Mouse (Mus musculus): ENCODE measurements around the gene Rab10. TPM values are rescaled to one million over a fixed set of nuclear protein-coding genes. Genes with fewer than 3 reads are reported as not detected.

Gene Rab10
- polyA plus RNA-seq, 1 experiment from 2014 or later: 79.8 TPM

- no peak overlapping the region; a peak in 1 of 4 replicates for H3K4me3 ChIP-seq (ENCODE audit: control insufficient read depth in 1 of 2, insufficient read depth in 1 of 2, low read depth in 1 of 2, low read length in 2 of 2)
- 95% methylated on average over 12 of the region's 12 CpGs for WGBS
- ATAC-seq (ENCODE audit: insufficient number of reproducible peaks, insufficient read depth, low FRiP score, low read depth): no peak
- 0 out of 4 replicates have a peak, but pooled peaks cover 0 to 4% of the 10 kb centered on the region in 2 experiments for H3K4me1 ChIP-seq (ENCODE audit: control insufficient read depth in 2 of 2, insufficient read depth in 2 of 2, low read length in 2 of 2)
- 0 out of 2 replicates have a peak, but pooled peaks cover 14% of the 10 kb centered on the region for H3K9me3 ChIP-seq (ENCODE audit: control insufficient read depth, low read length)
- no peak overlapping the region for H3K27ac ChIP-seq (replicated peaks in 1 of 2; ENCODE audit: control insufficient read depth in 1 of 2, insufficient read depth in 1 of 2, low read depth in 2 of 2, low read length in 2 of 2)
- no peak overlapping the region for H3K4me2 ChIP-seq (ENCODE audit: low read length)
- H3K9ac ChIP-seq (ENCODE audit: low read length): no peak overlapping the region
- H3K27me3 ChIP-seq (ENCODE audit: control insufficient read depth, insufficient read depth, low read length): no peaks in the 10 kb centered on the region
- peaks cover 40% of the 10 kb centered on the region for H3K36me3 ChIP-seq (ENCODE audit: control insufficient read depth, insufficient read depth, low read length)
Measured at GRCm38 (mm10) chr12:3236831-3237681, 72.7 kb downstream of the Rab10 start.

GRCm38 (mm10) chr12:3236163-3236641 is 73.6 kb downstream of the Rab10 start:
- H3K36me3 ChIP-seq (ENCODE audit: control insufficient read depth, insufficient read depth, low read length): peaks cover 40% of the 10 kb centered on the region
- ATAC-seq (ENCODE audit: insufficient number of reproducible peaks, insufficient read depth, low FRiP score, low read depth): 0 out of 2 replicates have a peak, but pooled peaks have one; percentile 4
- 0 out of 2 replicates have a peak, but pooled peaks cover 14% of the 10 kb centered on the region for H3K9me3 ChIP-seq (ENCODE audit: control insufficient read depth, low read length)
- 0 out of 4 replicates have a peak, but pooled peaks cover 0 to 4% of the 10 kb centered on the region in 2 experiments for H3K4me1 ChIP-seq (ENCODE audit: control insufficient read depth in 2 of 2, insufficient read depth in 2 of 2, low read length in 2 of 2)
- peak overlapping the region in 1 of 2 experiments; percentile 94; a peak in 2 of 4 replicates for H3K27ac ChIP-seq (replicated peaks in 1 of 2; ENCODE audit: control insufficient read depth in 1 of 2, insufficient read depth in 1 of 2, low read depth in 2 of 2, low read length in 2 of 2)
- H3K4me2 ChIP-seq (ENCODE audit: low read length): peak overlapping the region; percentile 71
- H3K9ac ChIP-seq (ENCODE audit: low read length): peak overlapping the region; percentile 79
- peak overlapping the region; percentile 69 to 99 for H3K4me3 ChIP-seq (ENCODE audit: control insufficient read depth in 1 of 2, insufficient read depth in 1 of 2, low read depth in 1 of 2, low read length in 2 of 2)
- WGBS: 70% methylated on average over 14 of the region's 14 CpGs
- H3K27me3 ChIP-seq (ENCODE audit: control insufficient read depth, insufficient read depth, low read length): no peaks in the 10 kb centered on the region

- Histone ChIP-seq H3K27ac (replicated peaks in 1 of 2; ENCODE audit: control insufficient read depth in 1 of 2, insufficient read depth in 1 of 2, low read depth in 2 of 2, low read length in 2 of 2) (peak overlapping the region; percentile 92 to 94), H3K4me3 (ENCODE audit: control insufficient read depth in 1 of 2, insufficient read depth in 1 of 2, low read depth in 1 of 2, low read length in 2 of 2) (peak overlapping the region; percentile 69 to 99), H3K4me1 (ENCODE audit: control insufficient read depth in 2 of 2, insufficient read depth in 2 of 2, low read length in 2 of 2) (0 out of 4 replicates have a peak, but pooled peaks cover 0 to 4% of the 10 kb centered on the region in 2 experiments), H3K27me3 (ENCODE audit: control insufficient read depth, insufficient read depth, low read length) (no peaks in the 10 kb centered on the region), H3K36me3 (ENCODE audit: control insufficient read depth, insufficient read depth, low read length) (peaks cover 38% of the 10 kb centered on the region), H3K9me3 (ENCODE audit: control insufficient read depth, low read length) (0 out of 2 replicates have a peak, but pooled peaks cover 14% of the 10 kb centered on the region), H3K9ac (ENCODE audit: low read length) (peak overlapping the region; percentile 79), H3K4me2 (ENCODE audit: low read length) (peak overlapping the region; percentile 71)
- peak; percentile 80 for ATAC-seq (ENCODE audit: insufficient number of reproducible peaks, insufficient read depth, low FRiP score, low read depth)
- WGBS: 6% methylated on average over 39 of the region's 39 CpGs
Measured at GRCm38 (mm10) chr12:3235646-3236161, 74.1 kb downstream of the Rab10 start.

- H3K27me3 ChIP-seq (ENCODE audit: control insufficient read depth, insufficient read depth, low read length): no peaks in the 10 kb centered on the region
- H3K4me2 ChIP-seq (ENCODE audit: low read length): peak overlapping the region; percentile 75
- H3K27ac ChIP-seq (replicated peaks in 1 of 2; ENCODE audit: control insufficient read depth in 1 of 2, insufficient read depth in 1 of 2, low read depth in 2 of 2, low read length in 2 of 2): peak overlapping the region; percentile 92 to 94; a peak in 3 of 4 replicates
- H3K9me3 ChIP-seq (ENCODE audit: control insufficient read depth, low read length): 0 out of 2 replicates have a peak, but pooled peaks cover 14% of the 10 kb centered on the region
- WGBS: 11% methylated on average over 36 of the region's 36 CpGs
- 0 out of 4 replicates have a peak, but pooled peaks cover 0 to 4% of the 10 kb centered on the region in 2 experiments for H3K4me1 ChIP-seq (ENCODE audit: control insufficient read depth in 2 of 2, insufficient read depth in 2 of 2, low read length in 2 of 2)
- peaks cover 33% of the 10 kb centered on the region for H3K36me3 ChIP-seq (ENCODE audit: control insufficient read depth, insufficient read depth, low read length)
- peak overlapping the region; percentile 79 for H3K9ac ChIP-seq (ENCODE audit: low read length)
- peak; percentile 81 for ATAC-seq (ENCODE audit: insufficient number of reproducible peaks, insufficient read depth, low FRiP score, low read depth)
- peak overlapping the region; percentile 69 to 99 for H3K4me3 ChIP-seq (ENCODE audit: control insufficient read depth in 1 of 2, insufficient read depth in 1 of 2, low read depth in 1 of 2, low read length in 2 of 2)
Measured at GRCm38 (mm10) chr12:3235124-3235631, 74.6 kb downstream of the Rab10 start.

- Histone ChIP-seq H3K27me3 (ENCODE audit: control insufficient read depth, insufficient read depth, low read length) (no peaks in the 10 kb centered on the region), H3K4me2 (ENCODE audit: low read length) (no peak overlapping the region), H3K27ac (replicated peaks in 1 of 2; ENCODE audit: control insufficient read depth in 1 of 2, insufficient read depth in 1 of 2, low read depth in 2 of 2, low read length in 2 of 2) (no peak overlapping the region), H3K9ac (ENCODE audit: low read length) (no peak overlapping the region), H3K4me1 (ENCODE audit: control insufficient read depth in 2 of 2, insufficient read depth in 2 of 2, low read length in 2 of 2) (0 out of 4 replicates have a peak, but pooled peaks cover 0 to 4% of the 10 kb centered on the region in 2 experiments), H3K36me3 (ENCODE audit: control insufficient read depth, insufficient read depth, low read length) (peaks cover 22% of the 10 kb centered on the region), H3K9me3 (ENCODE audit: control insufficient read depth, low read length) (0 out of 2 replicates have a peak, but pooled peaks cover 11% of the 10 kb centered on the region), H3K4me3 (ENCODE audit: control insufficient read depth in 1 of 2, insufficient read depth in 1 of 2, low read depth in 1 of 2, low read length in 2 of 2) (no peak overlapping the region)
- ATAC-seq (ENCODE audit: insufficient number of reproducible peaks, insufficient read depth, low FRiP score, low read depth): no peak
- WGBS: 81% methylated on average over 1 of the region's 1 CpGs
Measured at GRCm38 (mm10) chr12:3234061-3234460, 75.7 kb downstream of the Rab10 start.

GRCm38 (mm10) chr12:3223352-3223751 is 86.4 kb downstream of the Rab10 start:
- 59% methylated on average over 2 of the region's 2 CpGs for WGBS
- ATAC-seq (ENCODE audit: insufficient number of reproducible peaks, insufficient read depth, low FRiP score, low read depth): no peak
- Histone ChIP-seq H3K36me3 (ENCODE audit: control insufficient read depth, insufficient read depth, low read length) (no peaks in the 10 kb centered on the region), H3K27ac (replicated peaks in 1 of 2; ENCODE audit: control insufficient read depth in 1 of 2, insufficient read depth in 1 of 2, low read depth in 2 of 2, low read length in 2 of 2) (no peak overlapping the region), H3K4me2 (ENCODE audit: low read length) (no peak overlapping the region), H3K9ac (ENCODE audit: low read length) (no peak overlapping the region), H3K4me3 (ENCODE audit: control insufficient read depth in 1 of 2, insufficient read depth in 1 of 2, low read depth in 1 of 2, low read length in 2 of 2) (no peak overlapping the region), H3K27me3 (ENCODE audit: control insufficient read depth, insufficient read depth, low read length) (no peaks in the 10 kb centered on the region), H3K4me1 (ENCODE audit: control insufficient read depth in 2 of 2, insufficient read depth in 2 of 2, low read length in 2 of 2) (no peaks in the 10 kb centered on the region), H3K9me3 (ENCODE audit: control insufficient read depth, low read length) (no peaks in the 10 kb centered on the region)

- Histone ChIP-seq H3K27ac (replicated peaks in 1 of 2; ENCODE audit: control insufficient read depth in 1 of 2, insufficient read depth in 1 of 2, low read depth in 2 of 2, low read length in 2 of 2) (no peak overlapping the region), H3K27me3 (ENCODE audit: control insufficient read depth, insufficient read depth, low read length) (no peaks in the 10 kb centered on the region), H3K36me3 (ENCODE audit: control insufficient read depth, insufficient read depth, low read length) (no peaks in the 10 kb centered on the region), H3K9ac (ENCODE audit: low read length) (no peak overlapping the region), H3K4me1 (ENCODE audit: control insufficient read depth in 2 of 2, insufficient read depth in 2 of 2, low read length in 2 of 2) (no peaks in the 10 kb centered on the region), H3K9me3 (ENCODE audit: control insufficient read depth, low read length) (no peaks in the 10 kb centered on the region), H3K4me2 (ENCODE audit: low read length) (no peak overlapping the region), H3K4me3 (ENCODE audit: control insufficient read depth in 1 of 2, insufficient read depth in 1 of 2, low read depth in 1 of 2, low read length in 2 of 2) (no peak overlapping the region)
- 52% methylated on average over 2 of the region's 2 CpGs for WGBS
- ATAC-seq (ENCODE audit: insufficient number of reproducible peaks, insufficient read depth, low FRiP score, low read depth): no peak
Measured at GRCm38 (mm10) chr12:3210181-3210580, 99.6 kb downstream of the Rab10 start.

All from heart, embryonic 14.5 days (tissue).